Mouse (Mus musculus) forebrain, embryonic 16.5 days (tissue): Measurements from ENCODE around the gene Wwox. TPM values are rescaled to one million over a fixed set of nuclear protein-coding genes. Genes with fewer than 3 reads are reported as not detected.

Experiments
- ATAC-seq: fragments of 200-750 bp; cut with Nextera tagmentation; 2 replicates; pipeline ENCODE4 v1.8.0; 2017; ENCODE audit warnings: mild to moderate bottlenecking, moderate library complexity
- H3K27ac ChIP-seq: fragments of 300-500 bp; sonication (generic); 2 replicates; pipeline ENCODE4 v1.5.1; 2014; ENCODE audit warnings: low read length, control low read depth
- H3K27me3 ChIP-seq: fragments of 300-500 bp; sonication (generic); replicated peaks from 2 replicates; pipeline ENCODE4 v1.6.1; 2014; ENCODE audit warnings: low read length; ENCODE audit not compliant: control insufficient read depth, insufficient read depth
- H3K36me3 ChIP-seq: fragments of 300-500 bp; sonication (generic); 2 replicates; pipeline ENCODE4 v1.6.1; 2014; ENCODE audit not compliant: control insufficient read depth, insufficient read depth
- H3K4me1 ChIP-seq: fragments of 300-500 bp; sonication (generic); replicated peaks from 2 replicates; pipeline ENCODE4 v1.6.1; 2014; ENCODE audit warnings: low read length; ENCODE audit not compliant: control insufficient read depth, insufficient read depth
- H3K4me2 ChIP-seq: fragments of 300-500 bp; sonication (generic); 2 replicates; pipeline ENCODE4 v1.6.1; 2014; ENCODE audit warnings: mild to moderate bottlenecking, low read length, control low read depth
- H3K4me3 ChIP-seq: fragments of 300-500 bp; sonication (generic); replicated peaks from 2 replicates; pipeline ENCODE4 v1.5.1; 2014; ENCODE audit warnings: mild to moderate bottlenecking, low read length, control low read depth
- H3K9ac ChIP-seq: fragments of 300-500 bp; sonication (generic); replicated peaks from 2 replicates; pipeline ENCODE4 v1.6.1; 2014; ENCODE audit warnings: low read depth, low read length, control low read depth
- H3K9me3 ChIP-seq: fragments of 300-500 bp; sonication (generic); 2 replicates; pipeline ENCODE4 v1.6.1; 2016; ENCODE audit warnings: low read length; ENCODE audit not compliant: control insufficient read depth
- WGBS: fragments of 180-500 bp; shearing (Covaris S2); extraction: QIAGEN DNeasy Blood & Tissue Kit; methylation state at CpG from one replicate; pipeline ENCODE4 v1.1.7; 2014; 5-methylcytosine and 5-hydroxymethylcytosine counted together
- polyA plus RNA-seq: library from polyadenylated mRNA; unstranded; fragments of >200 nt; fragmentation: Nextera tagmentation; extraction: Ambion mirVana; gene quantifications from 2 replicates; pipeline ENCODE4 v1.2.1, GENCODE M21; 2015

Wwox gene
- polyA plus RNA-seq, 1 experiment from 2014 or later, result 11.4 TPM

DNA sequence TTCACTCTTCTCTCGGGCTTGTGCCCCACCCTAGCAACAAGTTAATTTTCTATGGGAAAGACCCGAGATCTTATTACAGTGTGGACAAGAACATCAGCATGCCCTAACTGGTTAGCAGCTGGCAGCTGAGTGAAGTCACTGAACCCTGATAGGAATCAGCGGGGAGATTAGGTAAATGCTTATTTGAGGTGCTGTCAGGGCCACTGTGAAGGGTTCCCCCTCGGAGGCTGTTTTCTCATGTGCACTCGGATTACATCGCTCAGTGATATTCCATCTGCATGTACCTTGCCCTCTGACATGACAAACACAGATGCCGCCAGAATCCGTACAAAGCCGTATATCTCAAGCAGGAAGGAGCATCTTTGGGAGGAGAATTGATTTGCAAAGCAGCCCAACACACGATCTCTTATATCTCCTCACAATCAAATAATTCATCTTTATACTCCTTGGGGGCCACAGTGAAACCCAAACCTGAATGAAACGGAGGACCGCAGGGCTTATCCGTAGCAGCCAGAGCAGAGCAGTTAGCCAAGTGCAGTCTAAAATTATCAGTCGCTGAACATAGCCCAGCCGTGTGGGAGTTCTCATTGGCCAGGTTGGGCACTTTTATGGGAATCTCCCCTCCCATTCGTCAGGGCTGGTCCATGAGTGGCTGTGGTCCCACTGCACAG lies 519.1 kb downstream of the Wwox start:
- ATAC-seq, result no peak
- H3K9ac ChIP-seq, result no peak overlapping the region
- no peaks in the 10 kb centered on the region for H3K27me3 ChIP-seq
- H3K36me3 ChIP-seq, result no peaks in the 10 kb centered on the region
- no peak overlapping the region for H3K4me3 ChIP-seq
- no peaks in the 10 kb centered on the region for H3K9me3 ChIP-seq
- no peaks in the 10 kb centered on the region for H3K4me1 ChIP-seq
- H3K4me2 ChIP-seq, result no peak overlapping the region
- no peak overlapping the region for H3K27ac ChIP-seq
- 85% methylated on average over 16 of the region's 16 CpGs for WGBS

DNA sequence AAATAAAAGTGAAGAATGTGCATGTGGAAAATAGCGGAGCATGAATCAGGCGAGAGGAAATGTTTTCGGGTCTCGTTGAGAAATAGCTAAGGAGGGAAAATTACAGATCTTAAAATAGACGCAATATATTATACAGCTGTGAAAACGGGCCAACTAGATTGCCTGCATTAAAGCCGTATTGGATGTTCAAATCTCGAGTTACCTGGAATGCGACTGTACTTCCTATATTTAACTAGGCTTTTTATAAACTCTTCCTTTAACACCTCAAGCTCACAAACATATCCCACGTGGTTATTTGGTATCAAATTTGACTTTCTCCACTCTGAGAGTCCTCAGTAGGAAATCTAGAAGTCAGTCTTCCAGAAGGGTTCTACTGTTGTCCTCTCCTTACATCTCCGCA lies 520.0 kb downstream of the Wwox start:
- no peak overlapping the region for H3K4me2 ChIP-seq
- 89% methylated on average over 11 of the region's 11 CpGs for WGBS
- no peaks in the 10 kb centered on the region for H3K4me1 ChIP-seq
- no peak overlapping the region for H3K27ac ChIP-seq
- H3K4me3 ChIP-seq, result no peak overlapping the region
- H3K36me3 ChIP-seq, result no peaks in the 10 kb centered on the region
- H3K9me3 ChIP-seq, result no peaks in the 10 kb centered on the region
- H3K27me3 ChIP-seq, result no peaks in the 10 kb centered on the region
- no peak overlapping the region for H3K9ac ChIP-seq
- no peak for ATAC-seq

DNA sequence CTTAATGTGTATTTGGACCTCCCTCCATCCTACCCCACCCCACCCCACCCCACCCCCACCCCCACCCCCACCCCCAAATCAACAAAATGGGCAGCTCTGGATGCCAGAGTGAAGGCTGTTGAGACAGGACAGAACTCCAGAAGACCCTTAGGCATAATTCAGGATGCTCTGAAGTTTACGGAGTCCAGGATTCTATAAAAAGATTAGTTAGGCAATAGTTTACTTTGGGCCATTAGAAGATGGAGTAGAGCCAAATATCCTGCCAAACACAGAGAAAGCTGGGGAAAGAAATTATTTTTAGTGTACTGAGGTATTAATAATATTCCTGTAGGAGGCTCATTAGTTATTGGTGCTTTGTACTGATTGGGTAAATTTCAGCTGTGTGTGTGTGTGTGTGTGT lies 523.0 kb downstream of the Wwox start:
- Histone ChIP-seq H3K27me3 (no peaks in the 10 kb centered on the region), H3K9me3 (no peaks in the 10 kb centered on the region), H3K9ac (no peak overlapping the region), H3K27ac (no peak overlapping the region), H3K4me2 (no peak overlapping the region), H3K4me1 (no peaks in the 10 kb centered on the region), H3K4me3 (no peak overlapping the region), H3K36me3 (no peaks in the 10 kb centered on the region)
- 57% methylated on average over 1 of the region's 1 CpGs for WGBS
- no peak for ATAC-seq

DNA sequence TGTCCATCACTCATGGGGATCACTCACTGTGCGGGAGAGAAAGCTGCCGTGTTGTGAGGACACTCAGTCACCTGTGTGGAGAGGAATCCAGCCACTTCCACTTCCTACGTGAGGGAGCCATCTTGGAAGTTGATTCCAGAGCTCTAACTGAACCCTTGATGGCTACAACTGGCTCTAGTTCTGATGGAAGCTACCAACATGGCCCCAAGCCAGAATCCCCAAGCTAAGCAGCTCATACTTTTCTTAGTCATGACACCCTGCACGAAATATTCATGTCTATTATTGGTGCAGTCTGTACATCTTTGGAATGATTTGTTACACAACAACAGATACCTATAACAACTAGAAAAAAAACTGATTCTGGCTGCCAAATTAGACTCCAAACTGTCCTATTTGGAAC lies 523.8 kb downstream of the Wwox start:
- 92% methylated on average over 4 of the region's 4 CpGs for WGBS
- no peak overlapping the region for H3K4me2 ChIP-seq
- H3K9ac ChIP-seq, result no peak overlapping the region
- H3K4me3 ChIP-seq, result no peak overlapping the region
- H3K4me1 ChIP-seq, result no peaks in the 10 kb centered on the region
- no peaks in the 10 kb centered on the region for H3K27me3 ChIP-seq
- H3K27ac ChIP-seq, result no peak overlapping the region
- no peaks in the 10 kb centered on the region for H3K36me3 ChIP-seq
- no peaks in the 10 kb centered on the region for H3K9me3 ChIP-seq
- ATAC-seq, result no peak

DNA sequence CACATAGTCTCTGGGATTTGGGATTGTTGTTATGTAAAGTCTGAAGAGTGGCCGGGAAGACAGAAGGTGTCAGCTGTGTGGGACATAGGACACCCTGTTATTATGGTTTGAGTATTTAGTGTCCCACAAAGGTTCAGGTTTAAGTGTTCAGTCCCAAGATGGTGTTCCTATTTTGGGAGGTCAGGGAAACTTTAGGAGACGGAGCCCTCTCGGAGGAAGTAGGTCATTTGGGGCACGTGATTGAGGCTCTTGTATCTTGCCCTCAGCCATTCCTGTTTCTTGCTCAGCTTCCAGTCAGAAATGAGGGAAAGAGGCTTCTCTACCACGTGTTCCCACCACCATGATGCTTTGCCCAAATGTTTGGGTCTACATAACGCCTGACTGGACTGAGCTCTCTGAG lies 524.8 kb downstream of the Wwox start:
- WGBS, result 94% methylated on average over 6 of the region's 6 CpGs
- Histone ChIP-seq H3K36me3 (no peaks in the 10 kb centered on the region), H3K9ac (no peak overlapping the region), H3K27me3 (no peaks in the 10 kb centered on the region), H3K27ac (no peak overlapping the region), H3K4me3 (no peak overlapping the region), H3K4me1 (no peaks in the 10 kb centered on the region), H3K9me3 (no peaks in the 10 kb centered on the region), H3K4me2 (no peak overlapping the region)
- no peak for ATAC-seq

DNA sequence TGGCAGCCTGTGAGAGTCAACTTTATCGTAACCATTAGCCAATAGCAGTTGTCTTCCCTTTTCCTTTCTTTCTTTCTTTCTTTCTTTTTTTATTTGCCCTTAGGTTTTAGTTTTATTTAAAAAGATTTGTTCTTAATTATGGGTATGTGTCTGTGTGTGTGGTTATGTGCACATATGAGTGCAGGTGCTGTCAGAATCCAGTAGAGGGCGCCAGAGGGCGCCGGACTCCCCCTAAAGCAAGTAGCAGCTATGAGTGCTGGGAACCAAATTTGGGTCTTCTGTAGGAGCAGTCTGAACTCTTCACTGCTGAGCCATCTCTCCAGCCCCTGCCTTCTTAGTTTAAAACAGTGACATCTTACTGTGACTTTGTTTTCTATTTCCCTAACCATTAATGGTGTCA lies 529.4 kb downstream of the Wwox start:
- ATAC-seq, result no peak
- no peak overlapping the region for H3K9ac ChIP-seq
- H3K27me3 ChIP-seq, result peaks cover 5% of the 10 kb centered on the region
- H3K27ac ChIP-seq, result no peak overlapping the region
- no peak overlapping the region for H3K4me2 ChIP-seq
- no peaks in the 10 kb centered on the region for H3K9me3 ChIP-seq
- 81% methylated on average over 4 of the region's 4 CpGs for WGBS
- peaks cover 7% of the 10 kb centered on the region for H3K4me1 ChIP-seq
- no peak overlapping the region for H3K4me3 ChIP-seq
- H3K36me3 ChIP-seq, result no peaks in the 10 kb centered on the region

DNA sequence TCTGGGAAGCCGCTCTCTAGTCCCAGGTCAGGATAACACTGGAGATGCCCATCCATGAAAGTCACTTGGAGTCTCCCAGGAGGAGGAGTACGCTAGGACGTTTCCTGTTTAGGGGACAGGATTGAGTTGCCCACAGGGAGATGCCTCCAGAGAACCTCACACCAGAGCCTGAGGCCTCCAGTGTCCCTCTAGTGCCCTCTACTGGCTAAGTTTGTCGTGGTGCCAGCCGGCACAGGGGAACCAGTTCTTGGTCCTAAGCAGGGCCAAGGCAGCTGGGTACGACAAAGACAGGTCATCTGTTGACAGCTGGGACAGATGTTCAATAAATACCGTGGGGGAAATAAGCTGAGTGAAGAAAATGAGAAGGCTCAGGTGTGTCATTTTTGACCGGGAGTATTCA lies 531.9 kb downstream of the Wwox start:
- peaks cover 7% of the 10 kb centered on the region for H3K4me1 ChIP-seq
- H3K27me3 ChIP-seq, result peaks cover 5% of the 10 kb centered on the region
- H3K27ac ChIP-seq, result no peak overlapping the region
- H3K36me3 ChIP-seq, result no peaks in the 10 kb centered on the region
- H3K9me3 ChIP-seq, result no peaks in the 10 kb centered on the region
- H3K9ac ChIP-seq, result no peak overlapping the region
- WGBS, result 50% methylated on average over 8 of the region's 8 CpGs
- no peak overlapping the region for H3K4me3 ChIP-seq
- peak; percentile 55; the same call in 1 of the 2 replicates for ATAC-seq
- H3K4me2 ChIP-seq, result no peak overlapping the region

DNA sequence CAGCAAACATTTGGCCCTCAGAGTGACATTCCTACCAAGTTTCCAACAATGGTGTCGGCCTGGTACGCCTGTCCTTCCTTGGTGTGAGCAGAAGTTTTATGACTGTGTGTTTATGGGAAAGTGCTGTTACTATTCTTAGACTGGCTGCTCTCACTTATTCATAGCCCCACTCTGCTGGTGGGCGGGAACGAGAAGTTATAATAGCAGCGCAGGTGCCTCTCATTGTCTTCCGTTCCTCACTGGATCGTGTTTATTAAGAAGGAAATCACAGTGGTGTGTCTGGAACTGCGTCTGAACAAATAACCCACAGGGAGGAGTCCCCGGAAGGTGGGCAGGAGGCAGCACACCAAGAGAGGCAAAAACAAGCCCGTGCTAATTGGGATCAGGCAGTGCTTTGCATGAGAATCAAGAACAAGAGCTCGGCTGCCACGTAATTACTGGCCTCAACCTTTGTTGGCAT lies 533.6 kb downstream of the Wwox start:
- Histone ChIP-seq H3K4me3 (no peak overlapping the region), H3K27me3 (peaks cover 5% of the 10 kb centered on the region), H3K9me3 (no peaks in the 10 kb centered on the region), H3K9ac (no peak overlapping the region), H3K27ac (no peak overlapping the region), H3K4me1 (peaks cover 7% of the 10 kb centered on the region), H3K36me3 (no peaks in the 10 kb centered on the region), H3K4me2 (peak overlapping the region; percentile 13; the same call in 1 of the 2 replicates)
- WGBS, result 8% methylated on average over 12 of the region's 12 CpGs
- no peak for ATAC-seq

DNA sequence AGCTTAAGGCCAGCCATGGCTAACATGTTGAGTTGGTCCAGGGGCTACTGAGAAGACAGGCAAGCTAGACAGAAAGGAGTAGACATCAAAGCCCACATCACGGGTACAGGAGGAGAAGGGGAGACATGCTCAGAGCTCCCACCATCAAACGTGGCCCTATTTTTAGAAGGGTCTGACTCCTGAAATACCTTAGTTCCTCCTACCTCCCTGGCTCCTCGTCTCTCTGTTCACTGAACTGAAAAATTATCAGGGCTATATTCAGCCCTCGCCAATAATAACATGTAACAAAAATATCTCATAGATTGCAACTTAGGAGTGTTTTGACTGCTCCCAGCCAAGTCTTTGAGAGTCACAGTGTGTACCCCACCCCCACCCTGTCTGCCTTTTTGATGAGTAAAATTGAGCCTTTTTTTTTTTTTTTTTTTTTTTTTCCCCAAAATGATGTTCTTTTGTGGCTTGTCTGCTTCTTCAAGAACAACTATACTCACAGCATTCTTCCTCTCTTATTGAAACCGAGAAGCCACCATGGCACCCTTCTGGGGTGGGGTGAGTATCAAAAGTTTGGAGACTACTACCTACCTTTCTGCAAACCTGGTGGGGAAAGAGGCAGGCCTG lies 535.0 kb downstream of the Wwox start:
- Histone ChIP-seq H3K9me3 (no peaks in the 10 kb centered on the region), H3K27ac (no peak overlapping the region), H3K4me3 (no peak overlapping the region), H3K4me1 (peaks cover 7% of the 10 kb centered on the region), H3K9ac (no peak overlapping the region), H3K27me3 (peaks cover 5% of the 10 kb centered on the region), H3K4me2 (no peak overlapping the region), H3K36me3 (no peaks in the 10 kb centered on the region)
- ATAC-seq, result no peak
- WGBS, result 72% methylated on average over 5 of the region's 5 CpGs
